Mouse (Mus musculus) testis, adult 2 months (tissue): ENCODE data around the gene Otub1.

Source experiments
- CTCF ChIP-seq: fragments of 200-500 bp; IDR thresholded peaks from 2 replicates; pipeline ENCODE4 v1.5.1; 2012; ENCODE audit warnings: low read depth, mild to moderate bottlenecking, inconsistent platforms, low read length, moderate library complexity; ENCODE audit not compliant: control insufficient read depth, insufficient read depth, insufficient replicate concordance
- POLR2A ChIP-seq: fragments of 200-500 bp; IDR thresholded peaks from 2 replicates; pipeline ENCODE4 v1.6.1; 2012; ENCODE audit warnings: low read depth, mild to moderate bottlenecking, inconsistent platforms, low read length, moderate library complexity; ENCODE audit not compliant: control insufficient read depth

GRCm38 (mm10) chr19:7226511-7226914 is 20.4 kb upstream of the Otub1 start:
- TF ChIP-seq CTCF (no peak), POLR2A (no peak)
